Mouse (Mus musculus) midbrain, embryonic 14.5 days (tissue): ENCODE data around the gene Timp3. TPM values are rescaled to one million over a fixed set of nuclear protein-coding genes. Genes with fewer than 3 reads are reported as not detected.

Experiments
- ATAC-seq: fragments of 200-750 bp; cut with Nextera tagmentation; 2 replicates; pipeline ENCODE4 v1.8.0; 2017; ENCODE audit warnings: moderate number of reproducible peaks, moderate library complexity; ENCODE audit not compliant: low FRiP score, low TSS enrichment
- DNase-seq: peaks from one replicate; pipeline ENCODE4 v3.0.0-alpha.2; 2015
- H3K27ac ChIP-seq: fragments of 300-500 bp; sonication (generic); replicated peaks from 2 replicates; pipeline ENCODE4 v1.5.1; 2014; ENCODE audit warnings: mild to moderate bottlenecking, low read depth, low read length, moderate library complexity
- H3K27me3 ChIP-seq: fragments of 300-500 bp; sonication (generic); 2 replicates; pipeline ENCODE4 v1.6.1; 2014; ENCODE audit warnings: low read length, control low read depth, mixed read lengths; ENCODE audit not compliant: control insufficient read depth, insufficient read depth
- H3K36me3 ChIP-seq: fragments of 300-500 bp; sonication (generic); 2 replicates; pipeline ENCODE4 v1.6.1; 2014; ENCODE audit warnings: low read length, control low read depth; ENCODE audit not compliant: control insufficient read depth, insufficient read depth
- H3K4me1 ChIP-seq: fragments of 300-500 bp; sonication (generic); 2 replicates; pipeline ENCODE4 v1.6.1; 2014; ENCODE audit warnings: mild to moderate bottlenecking, antibody characterized with exemption, low read length, control low read depth; ENCODE audit not compliant: control insufficient read depth, insufficient read depth
- H3K4me2 ChIP-seq: fragments of 300-500 bp; sonication (generic); 2 replicates; pipeline ENCODE4 v1.6.1; 2014; ENCODE audit warnings: mild to moderate bottlenecking, low read length, moderate library complexity
- H3K4me3 ChIP-seq: fragments of 300-500 bp; sonication (generic); replicated peaks from 2 replicates; pipeline ENCODE4 v1.5.1; 2014; ENCODE audit warnings: low read depth, low read length
- H3K9ac ChIP-seq: fragments of 300-500 bp; sonication (generic); replicated peaks from 2 replicates; pipeline ENCODE4 v1.6.1; 2014; ENCODE audit warnings: mild to moderate bottlenecking, low read length, moderate library complexity
- H3K9me3 ChIP-seq: fragments of 300-500 bp; sonication (generic); 2 replicates; pipeline ENCODE4 v1.6.1; 2016; ENCODE audit warnings: low read length, control low read depth, mixed read lengths; ENCODE audit not compliant: control insufficient read depth
- WGBS: fragments of 180-500 bp; shearing (Covaris S2); extraction: QIAGEN DNeasy Blood & Tissue Kit; methylation state at CpG from one replicate; pipeline ENCODE4 v1.1.7; 2014; 5-methylcytosine and 5-hydroxymethylcytosine counted together
- polyA plus RNA-seq: library from polyadenylated mRNA; unstranded; fragments of >200 nt; fragmentation: Nextera tagmentation; extraction: Ambion mirVana; gene quantifications from 2 replicates; pipeline ENCODE4 v1.2.1, GENCODE M21; 2014

The Timp3 gene
- polyA plus RNA-seq, 1 experiment from 2014 or later = 23.5 TPM

DNA sequence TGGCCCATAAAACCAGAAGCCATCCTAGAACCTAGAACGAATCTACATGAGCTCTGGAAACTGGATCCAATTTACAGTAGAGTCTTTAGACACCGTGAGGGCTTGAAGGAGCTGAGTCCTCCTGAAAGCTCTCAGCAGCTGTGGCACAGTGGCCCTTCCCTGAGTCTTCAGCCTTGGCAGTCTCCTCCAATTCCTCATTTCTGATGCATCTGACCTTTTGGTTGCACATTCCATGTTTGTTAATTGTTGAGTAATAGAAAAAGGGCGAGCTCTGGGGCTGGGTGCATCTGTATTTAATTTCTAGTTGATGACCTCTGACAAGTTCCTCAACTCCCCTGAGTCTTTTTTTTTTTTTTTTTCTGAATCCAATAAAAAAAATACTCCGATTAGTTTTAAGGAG is 28.0 kb downstream of the Timp3 start:
- 95% methylated on average over 4 of the region's 4 CpGs for WGBS
- no peak overlapping the region for H3K27ac ChIP-seq
- H3K27me3 ChIP-seq = no peaks in the 10 kb centered on the region
- H3K4me1 ChIP-seq = no peaks in the 10 kb centered on the region
- H3K4me3 ChIP-seq = no peak overlapping the region
- H3K36me3 ChIP-seq = no peaks in the 10 kb centered on the region; the same call in 1 of the 2 replicates
- no peak for ATAC-seq
- no peaks in the 10 kb centered on the region for H3K9me3 ChIP-seq
- DNase-seq = no peak
- H3K4me2 ChIP-seq = no peak overlapping the region
- H3K9ac ChIP-seq = no peak overlapping the region

GRCm38 (mm10) chr10:86328691-86329090 is 28.5 kb downstream of the Timp3 start:
- Histone ChIP-seq H3K4me1 (no peaks in the 10 kb centered on the region), H3K9me3 (no peaks in the 10 kb centered on the region), H3K27ac (no peak overlapping the region), H3K9ac (no peak overlapping the region), H3K4me3 (no peak overlapping the region), H3K4me2 (no peak overlapping the region), H3K27me3 (no peaks in the 10 kb centered on the region), H3K36me3 (no peaks in the 10 kb centered on the region; the same call in 1 of the 2 replicates)
- no peak for ATAC-seq
- 86% methylated on average over 2 of the region's 2 CpGs for WGBS
- no peak for DNase-seq

GRCm38 (mm10) chr10:86329241-86329882 is 29.2 kb downstream of the Timp3 start:
- Histone ChIP-seq H3K9ac (no peak overlapping the region), H3K27ac (no peak overlapping the region), H3K4me3 (no peak overlapping the region), H3K27me3 (no peaks in the 10 kb centered on the region), H3K4me1 (no peaks in the 10 kb centered on the region), H3K4me2 (no peak overlapping the region), H3K36me3 (no peaks in the 10 kb centered on the region; the same call in 1 of the 2 replicates), H3K9me3 (no peaks in the 10 kb centered on the region)
- WGBS = 92% methylated on average over 8 of the region's 8 CpGs
- ATAC-seq = no peak
- no peak for DNase-seq

DNA sequence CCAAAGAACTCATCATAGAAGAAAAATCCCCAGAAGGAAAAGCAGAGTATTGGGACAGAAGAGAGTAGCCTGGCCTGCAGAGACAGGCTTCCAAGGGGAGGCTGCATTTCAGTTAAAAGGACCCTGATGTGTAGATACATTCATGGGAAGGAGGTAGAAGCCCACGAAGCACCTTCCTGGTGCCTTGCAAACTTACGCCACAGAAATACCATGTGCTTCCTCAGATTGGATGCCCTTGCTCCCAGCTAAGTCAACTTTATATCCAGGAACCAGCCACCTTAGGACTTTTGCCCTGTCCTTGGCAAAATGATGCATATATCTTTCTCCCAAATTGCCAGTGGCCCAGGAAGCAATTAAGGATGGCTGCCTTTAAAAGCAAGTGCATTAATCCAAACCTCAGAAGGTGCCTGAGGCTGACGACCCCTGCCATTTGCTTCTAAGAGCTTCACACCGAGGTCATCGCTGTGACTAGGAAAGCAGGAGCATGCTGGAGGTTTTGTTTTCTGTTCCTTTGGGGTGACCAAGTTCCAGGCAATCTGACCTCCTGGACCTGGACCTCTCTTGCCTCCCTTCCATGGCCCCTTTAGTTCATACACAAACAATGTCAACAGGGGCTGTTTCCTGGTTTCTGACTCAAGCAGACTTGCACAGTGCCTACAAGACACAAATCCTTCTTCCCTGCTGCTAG is 31.0 kb downstream of the Timp3 start:
- Histone ChIP-seq H3K9me3 (no peaks in the 10 kb centered on the region), H3K4me2 (no peak overlapping the region), H3K9ac (no peak overlapping the region), H3K36me3 (no peaks in the 10 kb centered on the region; the same call in 1 of the 2 replicates), H3K4me1 (no peaks in the 10 kb centered on the region), H3K27ac (no peak overlapping the region), H3K4me3 (no peak overlapping the region), H3K27me3 (no peaks in the 10 kb centered on the region)
- ATAC-seq (no peak), DNase-seq (no peak)
- 71% methylated on average over 5 of the region's 5 CpGs for WGBS

DNA sequence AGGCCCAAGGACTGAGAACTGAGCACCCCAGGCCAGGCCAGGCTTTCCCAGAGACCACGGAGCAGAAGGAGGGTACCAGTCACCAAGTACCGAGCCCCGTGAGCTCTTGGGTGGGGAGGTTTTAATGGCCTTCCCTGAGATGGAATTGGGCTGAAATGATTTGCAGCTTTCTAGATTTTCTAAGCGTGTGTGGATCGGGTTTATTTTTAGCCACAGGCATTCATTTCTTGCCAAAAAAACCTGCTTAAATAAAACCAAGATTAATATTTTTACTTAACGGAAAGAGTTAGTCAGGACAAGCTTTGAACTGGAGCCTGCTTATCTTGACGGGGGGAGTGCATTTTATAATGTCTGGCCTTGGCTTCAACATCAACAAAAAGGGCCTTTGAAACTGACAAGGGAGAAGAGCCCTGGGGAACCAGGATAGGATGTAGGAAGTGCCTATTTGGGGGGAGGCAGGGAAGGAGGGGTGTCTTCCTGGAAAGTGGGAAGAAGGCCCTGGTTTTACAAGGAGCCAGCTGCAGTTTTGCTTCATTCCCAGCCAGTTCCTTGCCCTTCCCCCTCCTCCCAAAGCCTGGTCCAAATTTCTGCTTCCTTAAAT is 31.6 kb downstream of the Timp3 start:
- 78% methylated on average over 7 of the region's 7 CpGs for WGBS
- H3K4me1 ChIP-seq = no peaks in the 10 kb centered on the region
- no peak overlapping the region for H3K9ac ChIP-seq
- no peak overlapping the region for H3K27ac ChIP-seq
- ATAC-seq = no peak
- H3K4me2 ChIP-seq = no peak overlapping the region
- no peak overlapping the region for H3K4me3 ChIP-seq
- H3K36me3 ChIP-seq = no peaks in the 10 kb centered on the region; the same call in 1 of the 2 replicates
- H3K9me3 ChIP-seq = no peaks in the 10 kb centered on the region
- no peaks in the 10 kb centered on the region for H3K27me3 ChIP-seq
- no peak for DNase-seq

- WGBS = 91% methylated on average over 3 of the region's 3 CpGs
- H3K9ac ChIP-seq = no peak overlapping the region
- H3K4me2 ChIP-seq = no peak overlapping the region
Observed at GRCm38 (mm10) chr10:86332942-86333341, 32.8 kb downstream of the Timp3 start.

GRCm38 (mm10) chr10:86334581-86334980 is 34.4 kb downstream of the Timp3 start:
- no peak overlapping the region for H3K4me2 ChIP-seq

More at GRCm38 (mm10) chr10:86332942-86333341, 32.8 kb downstream of the Timp3 start:
- ATAC-seq (no peak), DNase-seq (no peak)
- Histone ChIP-seq H3K36me3 (no peaks in the 10 kb centered on the region; the same call in 1 of the 2 replicates), H3K27ac (no peak overlapping the region), H3K4me3 (no peak overlapping the region), H3K27me3 (no peaks in the 10 kb centered on the region), H3K4me1 (no peaks in the 10 kb centered on the region), H3K9me3 (no peaks in the 10 kb centered on the region)

DNA sequence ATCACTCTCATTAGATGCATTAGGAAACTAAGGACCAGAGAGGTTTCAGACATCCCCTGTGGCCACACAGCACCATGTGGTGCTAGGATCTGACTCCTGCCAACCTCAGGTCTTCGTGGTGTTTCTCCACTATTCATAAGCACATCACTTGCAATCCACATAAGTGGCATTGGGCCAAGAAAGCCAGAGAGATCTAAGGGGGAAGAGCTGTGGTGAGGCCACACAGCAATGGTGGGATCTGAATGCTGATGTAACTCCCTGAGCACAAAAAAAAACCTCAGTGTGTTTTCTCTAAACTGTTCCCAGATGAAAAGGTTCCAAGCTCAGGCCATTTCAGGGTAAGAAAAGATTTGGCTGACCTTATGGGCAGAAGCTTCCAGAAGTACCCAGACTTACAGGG is 36.3 kb downstream of the Timp3 start:
- ATAC-seq (no peak), DNase-seq (no peak)
- Histone ChIP-seq H3K9ac (no peak overlapping the region), H3K36me3 (no peaks in the 10 kb centered on the region), H3K9me3 (no peaks in the 10 kb centered on the region), H3K27ac (no peak overlapping the region), H3K4me2 (no peak overlapping the region), H3K4me3 (no peak overlapping the region), H3K27me3 (no peaks in the 10 kb centered on the region), H3K4me1 (0 out of 2 replicates have a peak, but pooled peaks cover 3% of the 10 kb centered on the region)
- WGBS = 74% methylated on average over 1 of the region's 1 CpGs

More at GRCm38 (mm10) chr10:86334581-86334980, 34.4 kb downstream of the Timp3 start:
- no peaks in the 10 kb centered on the region; the same call in 1 of the 2 replicates for H3K36me3 ChIP-seq
- no peak overlapping the region for H3K27ac ChIP-seq
- H3K9ac ChIP-seq = no peak overlapping the region
- H3K9me3 ChIP-seq = no peaks in the 10 kb centered on the region
- WGBS = 55% methylated on average over 8 of the region's 8 CpGs
- H3K4me1 ChIP-seq = 0 out of 2 replicates have a peak, but pooled peaks cover 3% of the 10 kb centered on the region
- no peak for DNase-seq
- no peak overlapping the region for H3K4me3 ChIP-seq
- no peaks in the 10 kb centered on the region for H3K27me3 ChIP-seq
- ATAC-seq = no peak
